Mouse (Mus musculus) adrenal gland, postnatal 4 days (tissue): Measurements from ENCODE around the gene A130010J15Rik. TPM values are rescaled to one million over a fixed set of nuclear protein-coding genes. Genes with fewer than 3 reads are reported as not detected.

Source experiments
- DNase-seq, 2 experiments: peaks; one replicate each; pipeline ENCODE4 v3.0.0; 2021 to 2022; ENCODE audit warnings: low spot score in 2 of 2, mixed read lengths in 2 of 2
- long read RNA-seq, 2 experiments: library from polyadenylated mRNA; stranded (forward); transcript quantifications; one replicate each; pipeline ENCODE4 v2.0.0; 2021
- total RNA-seq, 2 experiments: library from RNA; stranded (reverse); gene quantifications; 2 replicates each; pipeline ENCODE4 v1.2.3; 2021

A130010J15Rik gene
- total RNA-seq: 1 to 10 TPM; 4.8 to 5.7 TPM
- long read RNA-seq, experiment 1, partial matches to known transcripts: 0 of 2 reads
- long read RNA-seq, experiment 1, other reads (novel, unspliced or antisense): 0 of 2 reads
- long read RNA-seq, experiment 2, partial matches to known transcripts: 0 of 5 reads
- long read RNA-seq, experiment 2, other reads (novel, unspliced or antisense): 1 of 5 reads

- no peak for DNase-seq
These were observed at the start of gene A130010J15Rik for GRCm38 (mm10) chr1:193167746-193168145. Gene A130010J15Rik (plus strand): TSS chr1:193168046.

GRCm38 (mm10) chr1:193122793-193123192 lies 45.1 kb upstream of the A130010J15Rik start:
- no peak for DNase-seq

- DNase-seq: no peak
These were observed 44.6 kb upstream of the A130010J15Rik start for GRCm38 (mm10) chr1:193123290-193123689.

- no peak for DNase-seq
These were observed 42.0 kb upstream of the A130010J15Rik start for GRCm38 (mm10) chr1:193125835-193126234.

GRCm38 (mm10) chr1:193128055-193128454 lies 39.8 kb upstream of the A130010J15Rik start:
- no peak for DNase-seq

- no peak for DNase-seq
These were observed 38.5 kb upstream of the A130010J15Rik start for GRCm38 (mm10) chr1:193129321-193129720.

GRCm38 (mm10) chr1:193129786-193130455 lies 37.9 kb upstream of the A130010J15Rik start, which contains the start of gene Diexf:
Gene Diexf (minus strand): TSS chr1:193130272.
- DNase-seq: peak; percentile 89 to 96

GRCm38 (mm10) chr1:193130456-193130825 lies 37.4 kb upstream of the A130010J15Rik start:
- DNase-seq: no peak

- no peak for DNase-seq
These were observed 37.0 kb upstream of the A130010J15Rik start for GRCm38 (mm10) chr1:193130839-193131238.

GRCm38 (mm10) chr1:193131311-193131948 lies 36.4 kb upstream of the A130010J15Rik start:
- no peak for DNase-seq

- no peak for DNase-seq
These were observed 35.5 kb upstream of the A130010J15Rik start for GRCm38 (mm10) chr1:193132385-193132784.

GRCm38 (mm10) chr1:193133726-193134125 lies 34.1 kb upstream of the A130010J15Rik start:
- no peak for DNase-seq

GRCm38 (mm10) chr1:193138087-193138486 lies 29.8 kb upstream of the A130010J15Rik start:
- no peak for DNase-seq

- DNase-seq: no peak
These were observed 29.2 kb upstream of the A130010J15Rik start for GRCm38 (mm10) chr1:193138669-193139068.

GRCm38 (mm10) chr1:193141118-193141517 lies 26.7 kb upstream of the A130010J15Rik start:
- DNase-seq: no peak

GRCm38 (mm10) chr1:193142517-193143062 lies 25.3 kb upstream of the A130010J15Rik start:
- no peak for DNase-seq

- DNase-seq: no peak
These were observed 23.3 kb upstream of the A130010J15Rik start for GRCm38 (mm10) chr1:193144516-193144915.

GRCm38 (mm10) chr1:193145101-193145500 lies 22.7 kb upstream of the A130010J15Rik start:
- DNase-seq: no peak

GRCm38 (mm10) chr1:193146416-193146815 lies 21.4 kb upstream of the A130010J15Rik start:
- no peak for DNase-seq

GRCm38 (mm10) chr1:193149231-193149630 lies 18.6 kb upstream of the A130010J15Rik start:
- DNase-seq: no peak

GRCm38 (mm10) chr1:193151134-193151533 lies 16.7 kb upstream of the A130010J15Rik start:
- DNase-seq: no peak

GRCm38 (mm10) chr1:193152872-193153271 lies 15.0 kb upstream of the A130010J15Rik start, which contains the start of gene Irf6:
Gene Irf6 (plus strand): TSS chr1:193153111.
- DNase-seq: peak; percentile 12 to 35
